Comparison of ENCODE assay signal across 8 mouse cellular contexts in the genomic region with DNA sequence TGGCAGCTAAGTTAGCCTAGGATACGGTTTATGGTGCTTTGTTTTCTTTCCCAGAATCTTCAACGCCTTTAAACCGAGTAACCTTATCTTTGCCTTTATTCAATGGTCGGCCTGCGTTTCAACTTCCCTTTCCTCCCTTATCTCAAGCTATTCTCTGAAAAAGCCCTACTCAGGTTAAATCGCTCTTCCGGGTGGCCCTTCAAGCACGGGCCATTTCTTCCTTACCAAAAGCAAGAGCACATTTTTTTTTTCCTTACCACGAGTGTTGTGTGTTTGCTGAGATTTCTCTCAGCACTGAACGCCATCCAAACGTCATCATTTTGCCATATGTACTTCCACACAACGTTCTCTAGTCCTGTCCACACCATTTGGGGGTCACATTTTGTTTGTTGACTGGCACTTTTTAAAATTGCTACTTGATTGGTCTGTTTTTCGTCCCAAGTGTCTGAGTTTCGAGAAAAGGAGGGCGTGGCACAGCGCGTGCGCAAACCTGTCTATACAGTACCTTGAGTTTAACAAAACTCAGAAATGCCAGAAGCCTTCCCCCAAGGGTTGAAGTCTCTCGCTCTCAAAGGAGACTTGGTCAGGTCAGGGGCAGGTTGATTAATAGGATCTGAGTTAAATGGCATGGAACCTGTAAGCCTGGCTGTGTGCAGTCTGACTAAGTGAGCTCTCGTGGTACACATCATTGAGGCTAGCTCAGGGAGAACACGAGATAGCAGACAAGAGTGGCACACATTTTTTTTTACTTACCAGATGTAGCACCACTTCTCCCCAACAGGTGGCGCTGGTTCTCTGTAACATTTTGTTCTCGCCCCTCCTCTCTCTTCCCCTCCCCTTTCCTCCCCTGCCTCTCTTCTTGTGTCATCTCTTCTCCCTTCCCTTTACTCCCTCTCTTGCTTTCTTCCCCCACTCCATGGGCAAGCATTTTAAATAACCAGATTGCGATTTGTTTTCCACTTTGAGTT. TPM values are rescaled to one million over a fixed set of nuclear protein-coding genes. Genes with fewer than 3 reads are reported as not detected.
A peak's percentile ranks its signal among the peaks of the same experiment; 100 is the strongest.
DNase-seq lines count a peak whose midpoint lies in the region; ATAC-seq and TF ChIP-seq lines count a peak whose summit lies in the region.

No protein-coding gene starts in this region.

- no peak for DNase-seq in frontal cortex, postnatal 10 days (ENCODE audit: low spot score in 2 of 2)
- DNase-seq in 416B (ENCODE audit: low read depth), result peak; percentile 71
- peak; percentile 66 for DNase-seq in adrenal gland, postnatal 10 days
- DNase-seq in layer of hippocampus, adult 18-20 months (ENCODE audit: low spot score in 2 of 2), result peak; percentile 27 to 73
- DNase-seq in lung, postnatal 4 days, result peak; percentile 39 to 75

- no peaks in the 10 kb centered on the region for H3K27me3 ChIP-seq in testis, adult 2 months (ENCODE audit: control insufficient read depth, insufficient read depth, low read length)

- no peak overlapping the region for H3K27ac ChIP-seq in testis, adult 2 months (ENCODE audit: control insufficient read depth, insufficient read depth, low read depth, low read length)

- TF ChIP-seq CTCF in testis, adult 2 months (IDR thresholded peaks at IDR 0.05; ENCODE audit: control insufficient read depth, insufficient read depth, insufficient replicate concordance, low read depth, low read length), result peak; percentile 70; the same call in 1 of the 2 replicates

- peak; percentile 73 for ATAC-seq in frontal cortex, adult (ENCODE audit: low TSS enrichment)
- peak; percentile 59; the same call in 1 of the 2 replicates for ATAC-seq in erythroblast, adult 5-6 weeks (replicated peaks; ENCODE audit: low FRiP score, poor library complexity, severe bottlenecking)

- no peak for TF ChIP-seq POLR2A in testis, adult 2 months (IDR thresholded peaks at IDR 0.05; ENCODE audit: control insufficient read depth, low read depth, low read length)

- no peak overlapping the region for H3K4me3 ChIP-seq in testis, adult 2 months (ENCODE audit: control insufficient read depth, low read depth, low read length)

- no peaks in the 10 kb centered on the region for H3K36me3 ChIP-seq in testis, adult 2 months (ENCODE audit: control insufficient read depth, insufficient read depth, low read length)

- no peaks in the 10 kb centered on the region for H3K4me1 ChIP-seq in testis, adult 2 months (ENCODE audit: control insufficient read depth, insufficient read depth, low read length)

RNA-seq across cellular contexts. Expression of a gene that starts 43.6 kb away (rescaled TPM):
- total RNA-seq in adrenal gland, postnatal 10 days (2021), result 10 to 100 TPM; 14.3 to 27.5 TPM
- not detected in 2 replicates for total RNA-seq in erythroblast, adult 5-6 weeks (2015; ENCODE audit: low replicate concordance)
- total RNA-seq in erythroblast, adult 5-6 weeks (2017; ENCODE audit: low replicate concordance), result not detected in 2 replicates
- under 1 TPM in 1 of 2 experiments, not detected in 1; 0.18 TPM for total RNA-seq in layer of hippocampus, adult 18-20 months (2021)
- polyA plus RNA-seq in testis, adult 2 months (2012; rRNA removed), result 1.8 and 2.2 TPM in 2 replicates

Comparison
In these comparisons a context has a peak if more than half of its experiments do, and no peak if none do; other contexts are left out.
1. DNase-seq: peak in 416B (single experiment), adrenal gland, postnatal 10 days (single experiment), layer of hippocampus, adult 18-20 months (2 of 2) and lung, postnatal 4 days (2 of 2); none in frontal cortex, postnatal 10 days (0 of 2).
2. RNA of a gene that starts 43.6 kb away (total RNA-seq): 14.3 to 27.5 TPM in adrenal gland, postnatal 10 days; 0.18 TPM in layer of hippocampus, adult 18-20 months and not detected in erythroblast, adult 5-6 weeks; every median in the first group is over 10 times any median in the second.